Mouse (Mus musculus) E14TG2a.4 (cell line): ENCODE results near the gene Pde4c.

ENCODE experiments used
- H3K27me3 ChIP-seq: 2 replicates; pipeline ENCODE4 v1.6.1; 2014; ENCODE audit warnings: low read length, control low read depth; ENCODE audit not compliant: insufficient read depth
- H3K36me3 ChIP-seq: 2 replicates; pipeline ENCODE4 v1.6.1; 2014; ENCODE audit warnings: low read length, control low read depth; ENCODE audit not compliant: insufficient read depth
- H3K4me1 ChIP-seq: replicated peaks from 2 replicates; pipeline ENCODE4 v1.6.1; 2014; ENCODE audit warnings: low read depth, low read length, control low read depth
- H3K4me3 ChIP-seq: replicated peaks from 2 replicates; pipeline ENCODE4 v1.5.1; 2014; ENCODE audit warnings: mild to moderate bottlenecking, low read length
- H3K9me3 ChIP-seq: 2 replicates; pipeline ENCODE4 v1.6.1; 2014; ENCODE audit warnings: low read length, control low read depth
- CTCF ChIP-seq: conservative IDR thresholded peaks from 2 replicates; pipeline ENCODE4 v1.5.1; 2014; ENCODE audit warnings: low read length
- NANOG ChIP-seq: IDR thresholded peaks from 2 replicates; pipeline ENCODE4 v1.6.1; 2014; ENCODE audit warnings: borderline replicate concordance, low read length, mixed read lengths
- POU5F1 ChIP-seq: IDR thresholded peaks from 2 replicates; pipeline ENCODE4 v1.6.1; 2014; ENCODE audit warnings: low read length, borderline replicate concordance

Gene Pde4c

DNA sequence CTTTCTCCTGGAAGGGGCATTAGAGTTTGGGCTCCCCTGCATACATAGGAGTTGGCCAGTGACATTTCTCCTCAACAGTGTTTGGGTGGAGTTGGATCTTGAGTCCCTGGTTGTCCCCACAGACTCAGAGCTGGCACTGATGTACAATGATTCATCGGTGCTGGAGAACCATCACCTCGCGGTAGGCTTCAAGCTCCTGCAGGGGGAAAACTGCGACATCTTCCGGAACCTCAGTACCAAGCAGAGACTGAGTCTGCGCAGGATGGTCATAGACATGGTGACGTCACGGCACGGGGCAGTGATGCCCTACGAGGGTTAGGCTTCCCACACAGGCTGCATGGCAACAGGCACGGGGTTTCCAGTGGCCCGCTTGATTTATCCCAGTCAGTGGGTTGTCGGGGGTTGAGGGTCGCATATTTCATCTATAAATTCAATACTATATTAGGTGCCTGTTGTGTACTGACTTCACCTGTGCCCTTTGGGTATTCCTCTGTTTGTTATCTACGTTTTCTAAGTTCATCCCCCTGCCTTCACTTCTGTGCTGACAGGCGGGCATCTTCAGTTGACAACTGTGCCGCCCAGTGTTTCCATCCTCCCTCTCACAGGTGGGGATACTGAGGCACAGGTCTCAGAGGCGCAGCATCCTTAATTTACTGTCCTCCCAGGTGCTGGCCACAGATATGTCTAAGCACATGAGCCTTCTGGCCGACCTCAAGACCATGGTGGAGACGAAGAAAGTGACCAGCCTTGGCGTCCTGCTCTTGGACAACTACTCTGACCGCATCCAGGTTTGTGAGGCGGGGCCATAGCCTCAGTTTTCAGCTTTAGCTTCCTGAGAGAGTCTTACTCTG is 25.0 kb downstream of the Pde4c start:
- TF ChIP-seq CTCF (no peak), NANOG (no peak), POU5F1 (no peak)
- H3K27me3 ChIP-seq = peaks cover 65% of the 10 kb centered on the region

DNA sequence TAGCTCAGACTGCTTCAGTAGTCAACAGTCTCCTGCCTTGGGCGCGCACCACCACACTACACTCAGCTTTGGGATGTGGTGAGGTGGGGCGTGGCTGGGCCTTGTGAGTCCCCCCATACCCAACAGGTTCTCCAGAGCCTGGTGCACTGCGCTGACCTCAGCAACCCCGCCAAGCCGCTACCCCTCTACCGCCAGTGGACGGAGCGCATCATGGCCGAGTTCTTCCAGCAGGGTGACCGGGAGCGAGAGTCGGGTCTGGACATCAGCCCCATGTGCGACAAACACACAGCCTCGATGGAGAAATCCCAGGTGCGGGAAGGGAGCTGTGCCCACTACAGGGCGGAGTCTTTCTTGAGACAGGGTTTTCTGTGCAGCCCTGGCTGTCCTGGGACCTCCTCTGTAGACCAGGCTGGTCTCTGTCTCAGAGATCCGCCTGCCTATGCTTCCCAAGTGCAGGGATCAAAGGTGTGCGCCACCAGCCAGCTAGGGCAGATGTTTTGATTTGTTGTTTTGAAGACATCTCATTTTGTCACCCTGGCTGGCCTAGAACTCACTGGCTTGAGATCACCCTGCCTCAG is 25.7 kb downstream of the Pde4c start:
- H3K4me3 ChIP-seq = peak overlapping the region; percentile 50
- TF ChIP-seq POU5F1 = no peak
- TF ChIP-seq NANOG = no peak
- no peak for TF ChIP-seq CTCF
- no peaks in the 10 kb centered on the region for H3K36me3 ChIP-seq
- H3K4me1 ChIP-seq = peaks cover 73% of the 10 kb centered on the region
- H3K27me3 ChIP-seq = peaks cover 57% of the 10 kb centered on the region
- H3K9me3 ChIP-seq = no peaks in the 10 kb centered on the region

More for the DNA sequence above, 25.0 kb downstream of the Pde4c start:
- peaks cover 73% of the 10 kb centered on the region for H3K4me1 ChIP-seq
- H3K36me3 ChIP-seq = no peaks in the 10 kb centered on the region
- no peaks in the 10 kb centered on the region for H3K9me3 ChIP-seq
- H3K4me3 ChIP-seq = peak overlapping the region; percentile 50

DNA sequence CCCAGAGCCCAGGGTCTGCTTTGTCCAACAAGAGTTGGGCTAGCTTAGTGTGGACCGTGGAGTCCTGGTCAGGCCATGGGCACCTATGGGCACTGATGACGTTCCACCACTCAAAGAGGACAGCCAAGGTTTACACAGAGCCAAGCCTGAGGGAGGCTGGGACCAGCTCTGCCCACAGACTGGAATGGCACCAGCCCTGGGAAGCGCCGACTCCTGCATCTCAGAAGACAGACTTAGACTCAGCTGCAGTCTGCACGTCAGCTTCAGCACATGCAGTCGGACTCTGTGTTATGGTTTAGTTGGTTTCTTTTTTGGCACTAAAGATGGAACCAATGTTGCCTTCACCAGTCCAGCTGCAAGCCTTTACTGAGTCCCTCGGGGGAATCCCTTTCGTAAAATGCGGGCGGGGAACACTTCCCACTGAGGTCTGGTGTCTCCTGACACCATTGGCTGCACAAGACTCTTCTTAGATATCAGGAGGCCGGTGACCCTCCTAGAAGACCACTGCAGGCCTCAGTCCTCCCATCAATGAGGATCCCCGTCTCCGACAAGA is 26.7 kb downstream of the Pde4c start:
- Histone ChIP-seq H3K27me3 (peaks cover 50% of the 10 kb centered on the region), H3K4me1 (peaks cover 68% of the 10 kb centered on the region), H3K4me3 (no peak overlapping the region), H3K9me3 (no peaks in the 10 kb centered on the region), H3K36me3 (no peaks in the 10 kb centered on the region)
- TF ChIP-seq CTCF (no peak), POU5F1 (no peak), NANOG (no peak)

DNA sequence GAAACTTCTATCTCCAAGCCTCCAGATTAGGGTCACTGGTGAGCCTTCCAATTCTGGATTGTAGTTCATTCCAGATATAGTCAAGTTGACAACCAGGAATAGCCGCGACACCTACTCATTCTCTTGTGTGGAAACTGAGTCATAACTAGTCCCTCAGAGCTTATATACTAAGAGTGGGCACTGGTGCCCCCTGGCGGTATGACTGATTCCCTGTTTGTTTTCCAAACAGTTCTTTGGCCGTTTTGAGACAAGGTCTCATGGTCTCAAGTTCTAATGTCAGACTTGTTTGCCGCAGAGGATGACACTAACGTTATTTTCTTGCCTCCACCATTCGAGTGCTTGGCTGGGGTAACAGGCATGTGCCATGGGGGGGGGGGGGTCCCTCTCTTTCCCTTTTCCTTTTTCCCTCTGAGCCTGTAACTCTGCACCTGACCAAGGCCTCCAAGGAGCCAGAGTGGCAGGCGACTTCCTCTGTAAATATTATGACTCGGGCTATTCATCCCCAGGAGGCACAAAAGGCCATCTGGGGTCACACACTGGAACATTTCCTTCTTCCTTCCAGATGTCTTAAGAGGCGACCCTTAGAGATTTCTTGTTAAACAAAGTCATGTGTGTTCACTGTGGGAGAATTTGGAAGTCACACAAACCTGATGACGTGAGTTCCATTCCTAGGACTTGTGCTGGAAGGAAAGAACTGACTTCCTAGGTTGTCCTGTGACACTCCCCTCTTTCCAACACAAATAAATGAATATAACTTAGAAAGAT is 28.7 kb downstream of the Pde4c start:
- Histone ChIP-seq H3K9me3 (no peaks in the 10 kb centered on the region), H3K4me3 (peak overlapping the region; percentile 69; the same call in 1 of the 2 replicates), H3K4me1 (peaks cover 64% of the 10 kb centered on the region), H3K27me3 (peaks cover 31% of the 10 kb centered on the region), H3K36me3 (peaks cover 13% of the 10 kb centered on the region)
- TF ChIP-seq POU5F1 (no peak), NANOG (no peak), CTCF (peak; percentile 78)

DNA sequence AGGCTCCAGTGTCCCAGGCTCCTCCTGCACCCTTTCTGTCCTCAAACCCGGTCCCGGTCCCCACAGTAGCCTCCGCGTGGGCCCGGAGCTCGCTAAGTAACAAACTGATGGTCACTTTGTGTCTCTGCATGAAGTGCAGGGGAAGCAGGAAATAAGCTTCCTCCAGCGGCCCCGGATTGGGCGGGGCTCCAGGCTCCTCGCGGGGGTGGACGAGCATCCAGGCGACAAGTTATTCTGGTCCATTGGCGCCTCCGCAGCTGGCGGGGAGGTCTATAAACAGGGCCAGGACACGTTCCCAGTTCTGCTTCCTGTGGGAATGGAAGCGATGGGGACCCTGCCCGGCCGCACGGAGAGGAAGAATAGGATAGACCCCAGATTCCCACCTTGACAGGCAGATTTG is 29.6 kb downstream of the Pde4c start:
- peaks cover 23% of the 10 kb centered on the region for H3K36me3 ChIP-seq
- H3K4me1 ChIP-seq = peaks cover 62% of the 10 kb centered on the region
- TF ChIP-seq NANOG = no peak
- H3K27me3 ChIP-seq = peaks cover 21% of the 10 kb centered on the region
- H3K9me3 ChIP-seq = no peaks in the 10 kb centered on the region
- H3K4me3 ChIP-seq = peak overlapping the region; percentile 69

DNA sequence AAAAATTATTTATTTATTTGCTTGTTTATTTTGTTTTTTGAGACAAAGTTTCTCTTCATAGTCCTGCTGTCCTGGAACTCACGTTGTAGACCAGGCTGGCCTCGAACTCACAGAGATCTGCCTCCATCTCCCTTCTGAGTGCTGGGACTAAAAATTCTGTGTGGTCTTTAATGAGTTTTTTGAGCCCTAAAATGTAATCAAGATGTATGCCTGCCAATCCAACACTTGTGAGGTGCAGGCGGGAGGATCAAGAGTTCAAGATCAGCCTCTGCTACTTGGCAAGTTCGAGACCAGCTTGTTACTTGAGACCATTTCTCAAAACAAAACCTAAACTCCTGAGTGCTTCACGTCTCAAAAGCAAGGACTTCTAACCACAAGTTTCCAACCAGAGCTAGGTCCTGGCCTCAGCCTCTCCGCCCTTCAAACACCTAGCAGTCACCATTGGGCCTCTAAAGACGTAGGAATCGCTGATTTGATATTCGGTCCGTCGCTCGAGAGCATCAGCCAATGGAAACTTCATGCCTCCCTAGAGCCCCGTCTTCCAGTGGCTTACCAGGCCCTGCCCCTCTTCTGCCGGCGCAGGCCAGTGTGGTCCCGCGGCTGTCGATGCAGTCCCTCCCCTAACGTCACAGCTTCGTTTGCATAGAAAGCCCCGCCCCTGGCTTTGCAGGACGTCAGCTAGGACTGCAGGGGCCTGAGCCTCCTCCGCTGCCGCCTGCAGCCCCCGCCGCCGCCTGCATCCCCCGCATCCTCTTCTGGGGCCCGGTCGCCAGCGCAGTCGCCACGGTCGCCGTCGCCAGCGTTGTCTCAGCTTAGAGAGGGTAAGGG is 30.7 kb downstream of the Pde4c start, which contains the start of gene Rab3a:
Rab3a (plus strand) TSS at position 637 of the 828 bp plus-strand sequence.
- Histone ChIP-seq H3K9me3 (no peaks in the 10 kb centered on the region), H3K4me1 (peaks cover 62% of the 10 kb centered on the region), H3K36me3 (peaks cover 32% of the 10 kb centered on the region), H3K27me3 (peaks cover 14% of the 10 kb centered on the region), H3K4me3 (peak within 1 kb of the TSS; percentile 86)
- TF ChIP-seq CTCF = no peak
- no peak for TF ChIP-seq POU5F1
- no peak for TF ChIP-seq NANOG

DNA sequence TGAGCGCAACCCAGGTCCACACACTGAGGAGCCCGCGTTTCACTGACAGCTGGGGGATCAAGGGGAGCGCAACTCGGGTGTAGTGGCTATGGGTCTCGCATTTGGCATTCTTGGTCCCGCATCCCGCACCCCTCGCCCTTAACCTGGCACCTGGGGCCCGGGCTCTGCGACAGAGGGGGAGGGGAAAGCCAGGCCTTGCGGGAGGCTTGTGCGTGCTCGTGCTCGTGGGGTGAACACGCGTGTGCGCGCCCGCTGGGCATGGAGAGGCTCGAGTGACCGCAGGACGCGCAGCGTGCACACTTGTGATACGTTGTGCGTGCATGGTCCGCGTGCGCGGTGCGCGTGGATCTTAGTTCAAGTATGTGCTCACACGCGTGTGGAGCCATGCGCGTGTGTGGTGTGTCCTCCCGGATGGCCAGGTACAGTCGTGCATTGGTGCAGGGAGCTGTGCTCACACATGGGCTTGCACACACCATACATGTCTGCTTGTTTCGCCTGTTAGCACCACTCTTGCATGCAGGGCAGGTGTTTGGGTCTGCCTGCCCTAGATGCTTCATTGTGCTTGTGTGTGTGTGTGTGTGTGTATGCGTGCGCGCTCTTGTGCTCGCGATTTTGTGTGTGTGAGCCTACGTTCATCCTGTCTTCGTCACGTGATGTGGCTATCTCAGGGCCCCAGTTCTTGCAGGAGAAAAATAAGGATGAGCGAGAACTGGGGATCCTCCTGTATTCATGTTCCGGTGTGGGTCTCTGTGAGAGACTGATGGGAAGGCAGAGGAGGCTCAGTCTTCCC is 31.5 kb downstream of the Pde4c start:
- TF ChIP-seq CTCF = no peak
- TF ChIP-seq POU5F1 = no peak
- no peak for TF ChIP-seq NANOG
- H3K27me3 ChIP-seq = peaks cover 6% of the 10 kb centered on the region
- peak overlapping the region; percentile 86 for H3K4me3 ChIP-seq
- peaks cover 68% of the 10 kb centered on the region for H3K4me1 ChIP-seq
- peaks cover 36% of the 10 kb centered on the region for H3K36me3 ChIP-seq
- no peaks in the 10 kb centered on the region for H3K9me3 ChIP-seq
